Mouse (Mus musculus) lung, adult 2 months (tissue): ENCODE measurements around the gene Lrp1. TPM values are rescaled to one million over a fixed set of nuclear protein-coding genes. Genes with fewer than 3 reads are reported as not detected.

Experiments
- DNase-seq: peaks from one replicate; pipeline ENCODE4 v3.0.0; 2022
- H3K4me1 ChIP-seq: fragments of 200-500 bp; 2 replicates; pipeline ENCODE4 v1.6.1; 2011; ENCODE audit warnings: low read length; ENCODE audit not compliant: control insufficient read depth, insufficient read depth
- H3K4me3 ChIP-seq: fragments of 200-500 bp; replicated peaks from 2 replicates; pipeline ENCODE3; 2011; ENCODE audit warnings: low read depth, mild to moderate bottlenecking, control low read depth, low read length; ENCODE audit errors: extremely low read depth
- CTCF ChIP-seq: fragments of 200-500 bp; IDR thresholded peaks from 2 replicates; pipeline ENCODE4 v1.5.1; 2011; ENCODE audit warnings: mild to moderate bottlenecking, low read length, control low read depth; ENCODE audit not compliant: insufficient read depth
- POLR2A ChIP-seq: fragments of 200-500 bp; IDR thresholded peaks from 2 replicates; pipeline ENCODE4 v1.6.1; 2011; ENCODE audit warnings: low read depth, mild to moderate bottlenecking, control low read depth, low read length, borderline replicate concordance; ENCODE audit errors: extremely low read depth
- WGBS: fragments of 180-500 bp; shearing (Covaris S2); methylation state at CpG from one replicate; pipeline ENCODE4 v1.1.7; 2018; 5-methylcytosine and 5-hydroxymethylcytosine counted together
- polyA plus RNA-seq: library from polyadenylated mRNA; depleted of rRNA; stranded (reverse); fragments of >200 nt; gene quantifications from 2 replicates; pipeline ENCODE4 v1.2.3, GENCODE M21; 2012; rRNA removed

Lrp1 gene
- polyA plus RNA-seq, 1 experiment = 248 TPM

DNA sequence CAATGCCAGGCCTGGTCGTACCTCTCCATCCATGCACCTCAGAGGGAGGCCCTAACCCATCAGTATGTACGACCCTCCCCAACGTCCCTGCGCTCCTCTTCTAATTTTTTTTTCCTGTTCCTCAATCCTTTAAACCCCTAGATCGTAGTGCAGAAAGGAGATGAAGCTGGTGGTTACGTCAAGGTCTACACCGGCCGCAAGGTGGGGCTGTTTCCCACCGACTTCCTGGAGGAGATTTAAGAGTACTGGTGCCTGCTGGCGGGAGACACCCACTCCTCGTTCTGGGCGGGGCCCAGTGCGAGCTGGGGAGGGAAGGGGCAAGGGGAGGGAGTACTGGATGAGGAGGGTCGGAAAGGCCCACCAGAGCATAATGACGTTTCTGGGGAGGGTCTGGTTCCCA lies 112.7 kb downstream of the Lrp1 start:
- H3K4me3 ChIP-seq = no peak overlapping the region

DNA sequence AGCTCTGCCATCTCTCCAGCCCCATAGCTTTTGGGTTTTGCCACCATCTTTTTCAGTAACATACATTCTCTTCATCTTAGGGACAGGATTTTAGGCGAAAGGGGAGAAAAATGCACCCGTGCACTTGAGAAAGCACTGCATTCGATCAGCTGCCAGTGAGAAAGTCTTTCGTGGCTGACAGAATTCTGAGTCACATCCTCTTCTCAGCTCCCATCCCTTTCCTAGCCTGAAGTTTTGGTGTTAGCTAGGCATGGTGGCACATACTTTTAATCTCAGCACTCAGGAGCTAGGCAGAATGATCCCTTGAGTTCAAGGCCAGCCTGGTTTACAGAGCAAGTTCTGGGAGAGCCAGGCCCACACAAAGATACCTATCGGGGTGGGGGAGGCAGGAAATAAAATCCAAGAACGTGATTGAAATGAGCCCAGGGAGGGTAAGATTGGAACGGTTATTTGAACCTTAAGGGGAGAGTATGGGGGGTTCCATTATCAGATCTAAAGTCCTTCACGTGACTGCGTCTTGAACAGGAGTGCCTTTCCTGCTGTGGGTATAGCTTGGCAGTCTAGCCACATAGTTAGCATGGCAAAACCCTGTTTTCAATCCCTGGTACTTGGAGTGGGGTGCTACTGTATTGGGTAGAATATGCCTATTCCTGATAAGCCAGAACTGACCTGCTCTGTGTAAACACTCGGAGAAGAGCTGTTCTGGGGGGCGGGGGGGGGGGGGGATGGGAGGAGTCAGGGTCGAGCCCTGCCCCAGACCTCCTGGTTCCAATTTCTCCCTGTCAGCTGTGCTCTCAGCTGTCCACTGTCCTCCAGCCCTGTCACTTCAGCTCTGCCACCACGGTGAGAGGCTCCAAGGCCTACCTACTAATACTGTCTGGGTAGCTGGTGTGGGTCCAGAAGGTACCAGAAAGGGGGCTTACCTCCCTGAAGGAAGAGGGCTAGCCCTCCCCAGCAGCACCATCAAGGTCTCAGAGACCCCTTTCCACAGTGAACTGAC lies 119.8 kb downstream of the Lrp1 start, which contains the start of gene Stac3:
TSS of gene Stac3 (plus strand) at position 793 of the 1,000 bp plus-strand sequence.
- no peaks in the 10 kb centered on the region for H3K4me1 ChIP-seq
- no peak within 1 kb of the TSS for H3K4me3 ChIP-seq
- no peak for DNase-seq
- WGBS = 60% methylated on average over 13 of the region's 13 CpGs
- no peak for TF ChIP-seq POLR2A
- no peak for TF ChIP-seq CTCF

More for the DNA sequence above, 112.7 kb downstream of the Lrp1 start:
- WGBS = 10% methylated on average over 15 of the region's 15 CpGs
- peaks cover 2% of the 10 kb centered on the region; the same call in 1 of the 2 replicates for H3K4me1 ChIP-seq
- peak; percentile 71 for DNase-seq
- TF ChIP-seq POLR2A (no peak), CTCF (peak; percentile 53; the same call in 1 of the 2 replicates)

GRCm38 (mm10) chr10:127500042-127500441 lies 120.9 kb downstream of the Lrp1 start:
- no peaks in the 10 kb centered on the region for H3K4me1 ChIP-seq
- TF ChIP-seq POLR2A (no peak), CTCF (no peak)
- DNase-seq = no peak
- 83% methylated on average over 4 of the region's 4 CpGs for WGBS
- H3K4me3 ChIP-seq = no peak overlapping the region

GRCm38 (mm10) chr10:127499516-127499915 lies 121.4 kb downstream of the Lrp1 start:
- TF ChIP-seq CTCF = no peak
- no peak for TF ChIP-seq POLR2A
- DNase-seq = no peak
- Histone ChIP-seq H3K4me3 (no peak overlapping the region), H3K4me1 (no peaks in the 10 kb centered on the region)
- WGBS = 78% methylated on average over 5 of the region's 5 CpGs

- 93% methylated on average over 3 of the region's 3 CpGs for WGBS
- no peak for DNase-seq
- no peaks in the 10 kb centered on the region for H3K4me1 ChIP-seq
- no peak overlapping the region for H3K4me3 ChIP-seq
- TF ChIP-seq POLR2A (no peak), CTCF (no peak)
Measured at GRCm38 (mm10) chr10:127496156-127496555, 124.8 kb downstream of the Lrp1 start.

DNA sequence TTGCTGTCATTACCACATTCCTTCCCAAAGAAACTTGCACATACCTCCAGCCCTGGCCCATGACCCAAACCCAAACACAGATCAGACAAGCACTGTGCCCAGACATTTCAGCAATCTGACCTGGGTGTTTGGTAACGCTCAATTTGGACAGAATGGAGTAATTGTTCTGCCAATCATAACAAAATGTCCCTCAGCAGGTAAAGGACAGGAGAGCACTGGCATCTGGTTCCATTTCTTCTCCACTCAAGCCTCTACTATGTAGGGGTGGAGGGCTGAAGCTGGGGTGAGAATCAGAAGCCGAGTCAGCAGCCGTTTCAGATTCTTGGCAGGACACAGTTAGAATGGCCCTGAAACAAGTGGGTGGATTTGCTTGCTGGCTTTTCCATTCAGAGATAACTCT lies 128.8 kb downstream of the Lrp1 start:
- no peak overlapping the region for H3K4me3 ChIP-seq
- no peaks in the 10 kb centered on the region for H3K4me1 ChIP-seq
- DNase-seq = no peak
- TF ChIP-seq POLR2A = no peak
- TF ChIP-seq CTCF = no peak
- WGBS = 78% methylated on average over 3 of the region's 3 CpGs

GRCm38 (mm10) chr10:127491128-127491512 lies 129.8 kb downstream of the Lrp1 start:
- H3K4me3 ChIP-seq = no peak overlapping the region
- no peak for DNase-seq
- 80% methylated on average over 8 of the region's 8 CpGs for WGBS
- H3K4me1 ChIP-seq = no peaks in the 10 kb centered on the region
- TF ChIP-seq POLR2A (no peak), CTCF (no peak)

DNA sequence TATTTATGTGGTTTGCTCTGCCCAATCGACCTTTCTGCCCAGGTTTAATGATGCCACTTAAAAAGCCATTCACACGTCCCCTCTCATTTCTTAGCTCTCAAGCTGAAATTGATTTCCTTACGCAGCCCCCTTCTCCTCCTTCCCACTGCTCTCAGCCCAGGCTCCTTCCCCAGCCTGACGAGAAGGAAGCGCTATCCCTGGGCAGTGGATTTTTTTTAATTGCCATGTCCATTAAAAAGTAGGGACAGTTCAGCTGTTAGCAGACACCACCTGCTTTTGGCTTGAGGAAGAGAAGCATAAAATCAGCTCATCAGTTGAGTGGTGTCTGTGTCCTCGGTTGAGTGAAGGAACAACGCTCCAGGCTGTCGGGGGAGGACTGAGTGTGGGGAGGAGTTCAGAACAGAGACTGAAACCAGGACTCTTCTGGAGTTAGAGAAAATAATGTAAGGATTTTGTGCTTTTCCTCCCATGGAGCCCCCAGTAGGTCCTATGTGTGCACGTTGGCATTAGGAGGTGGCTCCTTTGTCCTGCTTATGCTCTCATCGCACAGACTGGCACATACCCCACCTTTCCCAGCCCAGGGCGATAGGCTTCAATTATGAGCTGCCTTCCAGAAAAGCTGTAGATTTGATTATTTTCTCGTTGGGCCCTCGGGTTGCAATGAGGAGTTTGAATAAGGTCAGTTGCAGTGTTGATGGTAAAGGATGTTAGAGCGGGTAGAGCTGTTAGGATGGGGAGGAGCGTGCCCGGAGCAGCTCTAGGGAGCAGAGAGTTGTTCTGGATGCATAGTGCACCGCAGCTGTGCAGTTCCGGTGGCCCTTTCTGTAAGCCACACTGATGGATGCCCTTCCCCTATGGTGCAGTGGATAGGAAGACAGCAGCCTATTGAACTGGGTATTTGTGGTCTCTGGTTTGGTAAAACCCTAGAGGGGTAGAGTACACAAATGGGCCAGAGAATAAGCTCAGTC lies 130.5 kb downstream of the Lrp1 start:
- DNase-seq = no peak
- Histone ChIP-seq H3K4me3 (no peak overlapping the region), H3K4me1 (no peaks in the 10 kb centered on the region)
- no peak for TF ChIP-seq CTCF
- no peak for TF ChIP-seq POLR2A
- WGBS = 92% methylated on average over 18 of the region's 18 CpGs

GRCm38 (mm10) chr10:127488856-127489255 lies 132.1 kb downstream of the Lrp1 start:
- H3K4me1 ChIP-seq = no peaks in the 10 kb centered on the region
- no peak for TF ChIP-seq POLR2A
- TF ChIP-seq CTCF = no peak
- no peak overlapping the region for H3K4me3 ChIP-seq
- no peak for DNase-seq
- 79% methylated on average over 7 of the region's 7 CpGs for WGBS

Other genes with a start within 250 kb of the Lrp1 start
- 90.3 and 129 TPM in 2 replicates for gene R3hdm2, start 240.8 kb downstream of the Lrp1 start, polyA plus RNA-seq
- 1.5 and 5.8 TPM in 2 replicates for gene Stac3, start 119.5 kb downstream of the Lrp1 start, polyA plus RNA-seq
- 107 and 124 TPM in 2 replicates for gene Ndufa4l2, start 106.2 kb downstream of the Lrp1 start, polyA plus RNA-seq
- gene Shmt2, start 98.7 kb downstream of the Lrp1 start, polyA plus RNA-seq = 40.3 and 57.7 TPM in 2 replicates
- 0.23 and 0.24 TPM in 2 replicates for gene Nxph4, start 86.6 kb downstream of the Lrp1 start, polyA plus RNA-seq
- 92.3 and 123 TPM in 2 replicates for gene Stat6, start 21.8 kb upstream of the Lrp1 start, polyA plus RNA-seq
- gene Nemp1, start 45.8 kb upstream of the Lrp1 start, polyA plus RNA-seq = 2.7 and 3.6 TPM in 2 replicates
- gene Nab2, start 47.4 kb upstream of the Lrp1 start, polyA plus RNA-seq = 32.8 and 35.1 TPM in 2 replicates
- 0.11 and 0.77 TPM in 2 replicates for gene Myo1a, start 84.0 kb upstream of the Lrp1 start, polyA plus RNA-seq
- not detected in 2 replicates for gene Tac2, start 103.3 kb upstream of the Lrp1 start, polyA plus RNA-seq
- gene Zbtb39, start 118.4 kb upstream of the Lrp1 start, polyA plus RNA-seq = 8.7 and 10.5 TPM in 2 replicates
- gene Gpr182, start 130.6 kb upstream of the Lrp1 start, polyA plus RNA-seq = 31.1 and 51.3 TPM in 2 replicates
- gene Rdh1, start 138.6 kb upstream of the Lrp1 start, polyA plus RNA-seq = 0.05 and 0.11 TPM in 2 replicates
- gene Rdh16f1, start 138.6 kb upstream of the Lrp1 start, polyA plus RNA-seq = 0.07 and 0.14 TPM in 2 replicates
- 0.17 TPM in 1 of 2 replicates, not detected in the other for gene Rdh9, start 155.2 kb upstream of the Lrp1 start, polyA plus RNA-seq
- gene Rdh16, start 180.0 kb upstream of the Lrp1 start, polyA plus RNA-seq = 0.04 and 0.09 TPM in 2 replicates
- not detected in 2 replicates for gene Rdh19, start 228.8 kb upstream of the Lrp1 start, polyA plus RNA-seq
- not detected in 2 replicates for gene Rdh16f2, start 245.3 kb upstream of the Lrp1 start, polyA plus RNA-seq